Mouse (Mus musculus) liver, embryonic 14.5 days (tissue): ENCODE measurements at regions not wholly inside any gene's neighbourhood (a gene's known extent, or its start where the extent isn't known, plus 50 kb on each side); places are given as distances from the start of the nearest gene placed in this dataset.

Source experiments
- ATAC-seq: fragments of 200-750 bp; cut with Nextera tagmentation; 2 replicates; pipeline ENCODE4 v1.8.0; 2017; ENCODE audit warnings: moderate number of reproducible peaks, mild to moderate bottlenecking, moderate library complexity; ENCODE audit not compliant: insufficient read depth
- DNase-seq, 3 experiments: peaks; one replicate each; pipeline ENCODE4 v3.0.0-alpha.2; 2012 to 2013; ENCODE audit warnings: low read depth in 3 of 3, low spot score in 3 of 3
- H3K27ac ChIP-seq: fragments of 300-500 bp; sonication (generic); 2 replicates; pipeline ENCODE4 v1.5.1; 2014; ENCODE audit warnings: moderate library complexity, mild to moderate bottlenecking, control low read depth, inconsistent platforms
- H3K27me3 ChIP-seq: fragments of 300-500 bp; sonication (generic); 2 replicates; pipeline ENCODE4 v1.6.1; 2014; ENCODE audit warnings: mild to moderate bottlenecking, low read length, moderate library complexity; ENCODE audit not compliant: control insufficient read depth, insufficient read depth
- H3K36me3 ChIP-seq: fragments of 300-500 bp; sonication (generic); replicated peaks from 2 replicates; pipeline ENCODE4 v1.6.1; 2014; ENCODE audit warnings: low read depth; ENCODE audit not compliant: control insufficient read depth, insufficient read depth
- H3K4me1 ChIP-seq, 2 experiments: fragments of 200-500 bp in 1 of 2; fragments of 300-500 bp in 1 of 2; sonication (generic) in 1 of 2; replicated peaks; 2 replicates each; pipeline ENCODE4 v1.6.1; 2012 to 2014; ENCODE audit warnings: antibody characterized with exemption in 1 of 2, inconsistent platforms in 1 of 2, low read length in 1 of 2; ENCODE audit not compliant: control insufficient read depth in 2 of 2, insufficient read depth in 2 of 2
- H3K4me2 ChIP-seq: fragments of 300-500 bp; sonication (generic); 2 replicates; pipeline ENCODE4 v1.6.1; 2014; ENCODE audit warnings: low read depth, mild to moderate bottlenecking, control low read depth, moderate library complexity
- H3K4me3 ChIP-seq, 2 experiments: fragments of 200-500 bp in 1 of 2; fragments of 300-500 bp in 1 of 2; sonication (generic) in 1 of 2; 2 replicates each; pipeline ENCODE4 v1.5.1; 2012 to 2014; ENCODE audit warnings: low read depth in 2 of 2, low read length in 2 of 2, mild to moderate bottlenecking in 2 of 2, control low read depth in 1 of 2, inconsistent platforms in 1 of 2, moderate library complexity in 1 of 2; ENCODE audit not compliant: insufficient read depth in 1 of 2
- H3K9ac ChIP-seq: fragments of 300-500 bp; sonication (generic); replicated peaks from 2 replicates; pipeline ENCODE4 v1.6.1; 2014; ENCODE audit warnings: mild to moderate bottlenecking, control low read depth, moderate library complexity
- H3K9me3 ChIP-seq: fragments of 300-500 bp; sonication (generic); 2 replicates; pipeline ENCODE4 v1.6.1; 2016; ENCODE audit warnings: low read length, mixed read lengths; ENCODE audit not compliant: control insufficient read depth
- CTCF ChIP-seq: IDR thresholded peaks from 2 replicates; pipeline ENCODE4 v1.5.1; 2016; ENCODE audit warnings: antibody characterized with exemption, low read depth, control low read depth
- EP300 ChIP-seq: IDR thresholded peaks from 2 replicates; pipeline ENCODE4 v1.6.1; 2016; ENCODE audit warnings: antibody characterized with exemption, low read depth
- WGBS: fragments of 180-500 bp; shearing (Covaris S2); extraction: QIAGEN DNeasy Blood & Tissue Kit; methylation state at CpG from one replicate; pipeline ENCODE4 v1.1.7; 2014; ENCODE audit not compliant: insufficient replicate concordance; 5-methylcytosine and 5-hydroxymethylcytosine counted together

DNA sequence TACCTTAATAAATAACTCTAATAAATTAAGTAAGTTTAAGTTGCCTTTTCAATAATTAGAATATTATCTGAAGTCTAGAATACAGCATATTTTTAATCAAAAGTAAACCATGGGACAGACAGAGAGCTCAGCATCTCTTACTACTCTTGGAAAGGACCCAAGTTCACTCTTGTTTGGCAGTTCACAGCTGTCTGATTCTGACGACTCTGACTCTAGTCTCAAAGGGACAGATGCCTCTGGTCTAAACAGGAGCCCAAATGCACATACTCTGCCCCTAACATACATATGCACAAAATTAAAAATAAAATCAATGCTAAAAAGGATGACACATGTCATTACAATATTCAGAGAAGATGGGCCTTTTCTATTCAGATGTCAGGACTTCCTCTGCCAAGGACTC lies 369.2 kb upstream of the Sphkap start:
- Histone ChIP-seq H3K9me3 (no peaks in the 10 kb centered on the region), H3K4me2 (no peak overlapping the region), H3K27me3 (no peaks in the 10 kb centered on the region), H3K27ac (no peak overlapping the region), H3K36me3 (no peaks in the 10 kb centered on the region), H3K4me3 (no peak overlapping the region), H3K4me1 (no peaks in the 10 kb centered on the region), H3K9ac (no peak overlapping the region)
- DNase-seq = no peak
- no peak for ATAC-seq
- WGBS = 48% methylated on average over 1 of the region's 1 CpGs
- TF ChIP-seq EP300 = no peak
- no peak for TF ChIP-seq CTCF

DNA sequence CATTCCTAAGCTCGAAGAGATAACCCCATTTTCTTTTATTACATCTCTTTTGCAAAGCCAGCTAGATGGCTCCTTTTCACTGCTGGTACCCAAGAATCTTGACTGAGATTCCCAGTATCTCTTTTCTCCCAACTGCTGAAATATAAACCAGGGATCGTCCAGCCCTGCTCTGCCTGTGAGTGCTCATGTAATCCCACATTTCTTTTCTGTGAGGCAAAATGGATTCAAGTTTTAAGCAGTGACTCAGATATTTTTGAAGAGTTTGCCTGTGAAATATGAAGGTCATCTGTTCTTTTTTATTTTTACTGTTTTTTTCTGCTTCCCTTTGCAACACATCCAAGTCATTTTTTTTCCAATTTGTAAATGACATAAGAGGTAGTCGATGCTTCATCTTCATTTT lies 363.2 kb upstream of the Sphkap start:
- Histone ChIP-seq H3K27me3 (no peaks in the 10 kb centered on the region), H3K9me3 (no peaks in the 10 kb centered on the region), H3K27ac (no peak overlapping the region), H3K9ac (no peak overlapping the region), H3K4me3 (no peak overlapping the region), H3K4me1 (no peaks in the 10 kb centered on the region), H3K4me2 (no peak overlapping the region), H3K36me3 (no peaks in the 10 kb centered on the region)
- TF ChIP-seq EP300 (no peak), CTCF (no peak)
- 47% methylated on average over 3 of the region's 3 CpGs for WGBS
- ATAC-seq (no peak), DNase-seq (no peak)

GRCm38 (mm10) chr1:83761499-83761898 lies 353.5 kb upstream of the Sphkap start:
- Histone ChIP-seq H3K9me3 (no peaks in the 10 kb centered on the region), H3K4me2 (no peak overlapping the region), H3K36me3 (no peaks in the 10 kb centered on the region), H3K4me1 (no peaks in the 10 kb centered on the region), H3K27ac (no peak overlapping the region), H3K27me3 (no peaks in the 10 kb centered on the region), H3K9ac (no peak overlapping the region), H3K4me3 (no peak overlapping the region)
- no peak for DNase-seq
- ATAC-seq = no peak
- WGBS = 66% methylated on average over 4 of the region's 4 CpGs
- TF ChIP-seq EP300 = no peak
- TF ChIP-seq CTCF = no peak

- no peak for ATAC-seq
- Histone ChIP-seq H3K9ac (no peak overlapping the region), H3K27ac (no peak overlapping the region), H3K4me3 (no peak overlapping the region), H3K27me3 (no peaks in the 10 kb centered on the region), H3K9me3 (no peaks in the 10 kb centered on the region), H3K36me3 (no peaks in the 10 kb centered on the region), H3K4me1 (no peaks in the 10 kb centered on the region), H3K4me2 (no peak overlapping the region)
- TF ChIP-seq CTCF (no peak), EP300 (no peak)
- no peak for DNase-seq
These were observed 348.9 kb upstream of the Sphkap start for GRCm38 (mm10) chr1:83756866-83757265.

- 56% methylated on average over 1 of the region's 1 CpGs for WGBS
- no peak for ATAC-seq
- Histone ChIP-seq H3K4me3 (no peak overlapping the region), H3K9me3 (no peaks in the 10 kb centered on the region), H3K9ac (no peak overlapping the region), H3K36me3 (no peaks in the 10 kb centered on the region), H3K4me2 (no peak overlapping the region), H3K27ac (no peak overlapping the region), H3K27me3 (no peaks in the 10 kb centered on the region), H3K4me1 (no peaks in the 10 kb centered on the region)
- no peak for TF ChIP-seq EP300
- TF ChIP-seq CTCF = no peak
- DNase-seq = no peak
These were observed 347.3 kb upstream of the Sphkap start for GRCm38 (mm10) chr1:83755336-83755735.

DNA sequence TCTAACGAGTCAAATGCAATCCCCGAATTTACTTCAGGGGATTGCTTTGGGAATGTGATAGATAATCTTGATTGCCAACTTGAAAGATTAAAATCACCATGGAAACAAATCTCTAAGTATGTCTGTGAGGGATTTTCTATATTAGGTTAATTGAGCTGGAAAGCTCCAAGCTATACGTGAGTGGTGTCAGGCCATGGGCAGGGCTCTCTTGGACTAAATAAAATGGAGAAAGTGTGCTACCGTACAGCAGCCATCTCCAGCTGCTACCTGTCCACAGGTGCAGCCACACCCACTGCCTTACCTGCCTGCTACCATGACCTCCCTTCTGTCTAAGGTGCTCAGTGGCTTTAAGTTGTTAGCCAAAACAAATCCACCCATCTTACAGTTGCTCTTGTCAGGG lies 345.0 kb upstream of the Sphkap start:
- WGBS = 62% methylated on average over 4 of the region's 4 CpGs
- Histone ChIP-seq H3K9me3 (no peaks in the 10 kb centered on the region), H3K4me3 (no peak overlapping the region), H3K4me2 (no peak overlapping the region), H3K27me3 (no peaks in the 10 kb centered on the region), H3K4me1 (no peaks in the 10 kb centered on the region), H3K36me3 (no peaks in the 10 kb centered on the region), H3K9ac (no peak overlapping the region), H3K27ac (no peak overlapping the region)
- no peak for TF ChIP-seq EP300
- TF ChIP-seq CTCF = no peak
- ATAC-seq (no peak), DNase-seq (no peak)
